Mouse (Mus musculus) limb, embryonic 14.5 days (tissue): ENCODE results near the gene Yars. TPM values are rescaled to one million over a fixed set of nuclear protein-coding genes. Genes with fewer than 3 reads are reported as not detected.

Experiments
- ATAC-seq: fragments of 200-750 bp; cut with Nextera tagmentation; 2 replicates; pipeline ENCODE4 v1.8.0; 2017; ENCODE audit warnings: low read depth, moderate number of reproducible peaks, moderate TSS enrichment; ENCODE audit not compliant: low FRiP score
- DNase-seq: peaks from one replicate; pipeline ENCODE4 v3.0.0-alpha.2; 2015; ENCODE audit warnings: low spot score
- H3K27ac ChIP-seq: fragments of 300-500 bp; sonication (generic); replicated peaks from 2 replicates; pipeline ENCODE4 v1.5.1; 2014; ENCODE audit warnings: low read depth, mild to moderate bottlenecking, low read length, moderate library complexity, mixed read lengths
- H3K27me3 ChIP-seq: fragments of 300-500 bp; sonication (generic); 2 replicates; pipeline ENCODE4 v1.6.1; 2014; ENCODE audit warnings: low read length, mixed read lengths; ENCODE audit not compliant: control insufficient read depth, insufficient read depth
- H3K36me3 ChIP-seq: fragments of 300-500 bp; sonication (generic); 2 replicates; pipeline ENCODE4 v1.6.1; 2014; ENCODE audit warnings: mild to moderate bottlenecking, low read length, moderate library complexity, mixed read lengths; ENCODE audit not compliant: control insufficient read depth, insufficient read depth
- H3K4me1 ChIP-seq: fragments of 300-500 bp; sonication (generic); 2 replicates; pipeline ENCODE4 v1.6.1; 2014; ENCODE audit warnings: antibody characterized with exemption, low read length, mixed read lengths; ENCODE audit not compliant: control insufficient read depth, insufficient read depth
- H3K4me2 ChIP-seq: fragments of 300-500 bp; sonication (generic); replicated peaks from 2 replicates; pipeline ENCODE4 v1.6.1; 2014; ENCODE audit warnings: low read depth, mild to moderate bottlenecking, low read length, moderate library complexity; ENCODE audit not compliant: severe bottlenecking
- H3K4me3 ChIP-seq: fragments of 300-500 bp; sonication (generic); replicated peaks from 2 replicates; pipeline ENCODE4 v1.5.1; 2014; ENCODE audit warnings: low read length
- H3K9ac ChIP-seq: fragments of 300-500 bp; sonication (generic); 2 replicates; pipeline ENCODE4 v1.6.1; 2014; ENCODE audit warnings: mild to moderate bottlenecking, low read depth, low read length, moderate library complexity; ENCODE audit not compliant: severe bottlenecking
- H3K9me3 ChIP-seq: fragments of 300-500 bp; sonication (generic); 2 replicates; pipeline ENCODE4 v1.6.1; 2016; ENCODE audit warnings: low read length; ENCODE audit not compliant: control insufficient read depth
- POLR2A ChIP-seq: fragments of 200-500 bp; IDR thresholded peaks from 2 replicates; pipeline ENCODE4 v1.8.0; 2012; ENCODE audit warnings: inconsistent platforms, mild to moderate bottlenecking, moderate library complexity, borderline replicate concordance; ENCODE audit not compliant: insufficient read depth, insufficient read length; ENCODE audit errors: extremely low read depth
- WGBS: fragments of 180-500 bp; shearing (Covaris S2); extraction: QIAGEN DNeasy Blood & Tissue Kit; methylation state at CpG from one replicate; pipeline ENCODE4 v1.1.7; 2014; 5-methylcytosine and 5-hydroxymethylcytosine counted together
- polyA plus RNA-seq, 2 experiments: library from polyadenylated mRNA; depleted of rRNA in 1 of 2; stranded (reverse) in 1 of 2; unstranded in 1 of 2; fragments of >200 nt; fragmentation: Nextera tagmentation in 1 of 2; extraction: Ambion mirVana in 1 of 2; gene quantifications; 2 replicates each; pipeline versions ENCODE4 v1.2.1 to v1.2.3; 2012 to 2014

Yars gene
- polyA plus RNA-seq, 2 experiments: 50.3 to 79.5 TPM

- Histone ChIP-seq H3K9me3 (no peaks in the 10 kb centered on the region), H3K9ac (no peak overlapping the region), H3K36me3 (no peaks in the 10 kb centered on the region), H3K27ac (no peak overlapping the region), H3K4me1 (peaks cover 6% of the 10 kb centered on the region), H3K4me2 (no peak overlapping the region), H3K27me3 (no peaks in the 10 kb centered on the region), H3K4me3 (no peak overlapping the region)
- ATAC-seq (no peak), DNase-seq (no peak)
- TF ChIP-seq POLR2A: no peak
- WGBS: 85% methylated on average over 4 of the region's 4 CpGs
Observed at GRCm38 (mm10) chr4:129266191-129266590, 76.6 kb downstream of the Yars start.

DNA sequence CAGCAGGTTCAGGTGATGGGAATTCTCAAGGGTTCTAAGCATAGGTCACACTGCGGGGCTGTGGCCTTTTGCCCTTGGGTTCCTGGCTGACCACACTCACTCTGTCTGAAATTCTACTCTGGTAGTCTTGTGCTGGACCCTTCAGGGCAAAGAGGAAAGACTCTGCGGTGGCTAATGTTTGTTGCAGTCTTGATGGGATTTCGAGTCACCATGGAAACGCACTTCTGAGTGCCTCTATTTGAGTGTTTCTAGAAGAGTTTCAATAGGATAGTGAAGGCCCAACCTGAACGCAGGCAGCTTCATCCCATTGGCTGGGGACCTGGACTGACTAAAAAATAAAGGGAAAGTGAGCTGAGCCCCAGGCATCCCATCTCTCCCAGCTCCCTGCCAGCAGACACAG is 77.3 kb downstream of the Yars start:
- H3K4me1 ChIP-seq: peaks cover 6% of the 10 kb centered on the region
- H3K4me2 ChIP-seq: no peak overlapping the region
- no peak overlapping the region for H3K27ac ChIP-seq
- no peak overlapping the region for H3K4me3 ChIP-seq
- 86% methylated on average over 5 of the region's 5 CpGs for WGBS
- TF ChIP-seq POLR2A: no peak
- ATAC-seq (no peak), DNase-seq (no peak)
- no peak overlapping the region for H3K9ac ChIP-seq
- H3K36me3 ChIP-seq: no peaks in the 10 kb centered on the region
- H3K9me3 ChIP-seq: no peaks in the 10 kb centered on the region
- H3K27me3 ChIP-seq: no peaks in the 10 kb centered on the region

- H3K4me2 ChIP-seq: no peak overlapping the region
Observed at GRCm38 (mm10) chr4:129268698-129269097, 79.1 kb downstream of the Yars start.

More at GRCm38 (mm10) chr4:129268698-129269097, 79.1 kb downstream of the Yars start:
- no peak overlapping the region for H3K4me3 ChIP-seq
- no peak for TF ChIP-seq POLR2A
- no peak overlapping the region for H3K27ac ChIP-seq
- ATAC-seq: no peak
- DNase-seq: no peak
- H3K9ac ChIP-seq: no peak overlapping the region
- no peaks in the 10 kb centered on the region for H3K36me3 ChIP-seq
- no peaks in the 10 kb centered on the region for H3K27me3 ChIP-seq
- no peaks in the 10 kb centered on the region for H3K9me3 ChIP-seq
- peaks cover under 1% of the 10 kb centered on the region for H3K4me1 ChIP-seq
- WGBS: 30% methylated on average over 1 of the region's 1 CpGs

Other genes starting within 250 kb of the Yars start
- 30.7 and 32.8 TPM in 2 replicates for gene Azin2, start 227.3 kb upstream of the Yars start, polyA plus RNA-seq (2012; rRNA removed)
- 26.5 and 34.3 TPM in 2 replicates for gene Azin2, start 227.3 kb upstream of the Yars start, polyA plus RNA-seq (2014; fragmentation: Nextera tagmentation; extraction: Ambion mirVana)
- gene Ak2, start 197.8 kb upstream of the Yars start, polyA plus RNA-seq (2012; rRNA removed): 94.7 and 127 TPM in 2 replicates
- gene Ak2, start 197.8 kb upstream of the Yars start, polyA plus RNA-seq (2014; fragmentation: Nextera tagmentation; extraction: Ambion mirVana): 153 and 165 TPM in 2 replicates
- gene Rnf19b, start 131.5 kb upstream of the Yars start, polyA plus RNA-seq (2012; rRNA removed): 28.1 and 29.1 TPM in 2 replicates
- 9.9 and 10.0 TPM in 2 replicates for gene Rnf19b, start 131.5 kb upstream of the Yars start, polyA plus RNA-seq (2014; fragmentation: Nextera tagmentation; extraction: Ambion mirVana)
- gene Tmem54, start 84.2 kb upstream of the Yars start, polyA plus RNA-seq (2012; rRNA removed): 8.8 and 9.9 TPM in 2 replicates
- 11.1 and 13.3 TPM in 2 replicates for gene Tmem54, start 84.2 kb upstream of the Yars start, polyA plus RNA-seq (2014; fragmentation: Nextera tagmentation; extraction: Ambion mirVana)
- gene Hpca, start 67.7 kb upstream of the Yars start, polyA plus RNA-seq (2012; rRNA removed): 2.1 and 2.4 TPM in 2 replicates
- 0.39 and 0.94 TPM in 2 replicates for gene Hpca, start 67.7 kb upstream of the Yars start, polyA plus RNA-seq (2014; fragmentation: Nextera tagmentation; extraction: Ambion mirVana)
- 32.8 and 32.9 TPM in 2 replicates for gene Fndc5, start 52.8 kb upstream of the Yars start, polyA plus RNA-seq (2012; rRNA removed)
- gene Fndc5, start 52.8 kb upstream of the Yars start, polyA plus RNA-seq (2014; fragmentation: Nextera tagmentation; extraction: Ambion mirVana): 25.2 and 31.0 TPM in 2 replicates
- 59.9 and 67.7 TPM in 2 replicates for gene S100pbp, start within 50 bp of the Yars start, polyA plus RNA-seq (2012; rRNA removed)
- gene S100pbp, start within 50 bp of the Yars start, polyA plus RNA-seq (2014; fragmentation: Nextera tagmentation; extraction: Ambion mirVana): 14.9 and 19.9 TPM in 2 replicates
- gene C77080, start 71.6 kb downstream of the Yars start, polyA plus RNA-seq (2012; rRNA removed): 17.1 and 22.5 TPM in 2 replicates
- gene C77080, start 71.6 kb downstream of the Yars start, polyA plus RNA-seq (2014; fragmentation: Nextera tagmentation; extraction: Ambion mirVana): 7.6 and 9.2 TPM in 2 replicates
- 3.9 and 5.3 TPM in 2 replicates for gene Sync, start 97.9 kb downstream of the Yars start, polyA plus RNA-seq (2012; rRNA removed)
- gene Sync, start 97.9 kb downstream of the Yars start, polyA plus RNA-seq (2014; fragmentation: Nextera tagmentation; extraction: Ambion mirVana): 4.6 and 6.1 TPM in 2 replicates
- gene Rbbp4, start 145.6 kb downstream of the Yars start, polyA plus RNA-seq (2012; rRNA removed): 112 and 128 TPM in 2 replicates
- gene Rbbp4, start 145.6 kb downstream of the Yars start, polyA plus RNA-seq (2014; fragmentation: Nextera tagmentation; extraction: Ambion mirVana): 331 and 346 TPM in 2 replicates
- gene Zbtb8os, start 145.9 kb downstream of the Yars start, polyA plus RNA-seq (2012; rRNA removed): 26.4 and 36.6 TPM in 2 replicates
- gene Zbtb8os, start 145.9 kb downstream of the Yars start, polyA plus RNA-seq (2014; fragmentation: Nextera tagmentation; extraction: Ambion mirVana): 44.4 TPM in 2 replicates
- 16.2 and 16.8 TPM in 2 replicates for gene Zbtb8a, start 188.4 kb downstream of the Yars start, polyA plus RNA-seq (2012; rRNA removed)
- 5.6 and 7.1 TPM in 2 replicates for gene Zbtb8a, start 188.4 kb downstream of the Yars start, polyA plus RNA-seq (2014; fragmentation: Nextera tagmentation; extraction: Ambion mirVana)